Mouse (Mus musculus) liver, adult 2 months (tissue): ENCODE data around the gene Esd.

Experiments
- CTCF ChIP-seq: fragments of 200-500 bp; IDR thresholded peaks from 2 replicates; pipeline ENCODE4 v1.5.1; 2011; ENCODE audit warnings: low read depth, low read length, control low read depth
- POLR2A ChIP-seq: fragments of 200-500 bp; IDR thresholded peaks from 2 replicates; pipeline ENCODE4 v1.6.1; 2011; ENCODE audit warnings: low read length, control low read depth; ENCODE audit not compliant: insufficient read depth; ENCODE audit errors: extremely low read depth

- TF ChIP-seq CTCF: no peak
- TF ChIP-seq POLR2A: no peak
These were observed 66.2 kb downstream of the Esd start for GRCm38 (mm10) chr14:74798063-74798890.
